Mouse (Mus musculus) mouse trophoblast stem cell (cell line): ENCODE results near the gene Tmco4.

Experiments
- in situ Hi-C, 2 experiments: fragments of 300-500 bp; cut with MseI, MboI; formaldehyde crosslinking; loops; 2 replicates in 1 of 2; 3 replicates in 1 of 2; pipeline ENCODE4 v1.15.1; 2025

The Tmco4 gene

DNA sequence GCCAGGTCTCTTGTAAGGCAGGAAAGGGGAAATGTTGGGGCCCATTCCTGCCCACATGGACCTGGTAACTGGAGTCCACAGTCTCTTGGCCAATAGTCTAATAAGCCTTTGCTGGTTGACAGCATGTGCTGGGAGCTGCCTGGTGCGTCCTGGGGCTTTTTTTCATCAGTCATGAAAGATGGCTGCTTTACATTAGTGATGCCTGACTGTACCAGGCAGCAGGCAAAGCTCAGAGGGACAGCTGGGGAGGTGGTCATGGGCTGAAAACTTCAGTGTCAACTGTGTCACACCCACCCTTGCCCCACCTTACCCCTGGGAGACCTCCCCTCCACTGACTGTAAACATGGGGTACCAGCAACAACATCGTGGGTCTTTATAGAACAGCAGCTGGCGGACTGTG is 83.1 kb downstream of the Tmco4 start:
- in situ Hi-C loops, result no loop called here

DNA sequence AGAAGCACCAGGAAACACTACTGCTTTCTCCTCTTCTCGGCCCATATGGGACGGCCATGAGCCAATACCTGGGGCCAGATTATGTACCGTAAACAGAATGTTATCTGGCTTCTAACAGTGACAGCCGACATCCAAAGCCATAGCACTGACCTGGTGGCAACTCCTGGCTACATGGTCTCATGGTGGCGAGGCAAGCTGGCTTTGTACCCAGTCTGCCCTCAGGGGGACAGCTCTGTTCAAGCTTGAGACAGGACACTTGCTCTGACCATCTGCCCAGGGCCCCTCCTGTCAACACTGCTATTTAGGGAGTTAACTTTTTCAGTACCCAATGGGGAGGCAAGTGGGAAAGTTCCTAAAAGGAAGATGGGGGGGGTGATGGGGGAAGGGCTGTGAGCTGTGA is 84.6 kb downstream of the Tmco4 start:
- in situ Hi-C loops, result no loop called here

DNA sequence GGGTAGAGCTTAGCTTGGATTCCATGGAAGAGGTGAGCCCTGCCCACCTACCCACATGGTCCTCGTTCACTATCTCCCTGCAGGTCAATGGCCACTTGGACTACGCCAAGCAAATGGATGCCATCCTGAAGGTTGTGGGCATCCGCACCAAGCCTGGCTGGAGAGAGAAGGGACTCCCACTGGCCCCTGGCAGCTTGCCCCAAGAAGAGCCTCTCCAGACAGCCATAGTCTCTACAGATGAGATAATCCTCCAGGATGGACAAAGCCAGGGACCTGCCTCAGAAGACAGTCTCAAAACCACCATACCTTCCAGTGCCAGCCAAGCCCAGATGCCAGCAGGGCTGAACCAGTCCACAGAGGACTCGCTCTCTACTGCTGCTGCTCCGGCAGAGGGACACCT is 85.3 kb downstream of the Tmco4 start:
- in situ Hi-C loops, result no loop called here

DNA sequence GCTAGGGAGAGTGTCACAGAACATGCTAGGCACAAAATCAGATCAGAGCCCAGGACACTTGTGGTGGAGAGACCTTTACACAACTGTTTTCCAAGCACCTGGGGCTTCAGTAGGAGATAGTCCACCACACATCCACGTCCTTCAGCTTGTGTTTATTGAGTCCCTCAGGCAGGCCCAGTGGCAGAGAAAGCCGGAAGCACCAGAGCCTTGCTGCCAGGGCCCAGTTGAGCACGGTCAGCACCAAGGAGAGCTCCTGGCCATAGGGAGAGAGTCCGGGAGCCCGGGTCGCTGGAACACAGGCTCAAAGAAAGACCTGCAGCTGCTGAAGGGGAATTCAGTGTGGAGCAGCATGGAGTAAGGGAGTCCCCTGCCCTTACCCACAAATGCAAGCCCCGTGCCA is 86.9 kb downstream of the Tmco4 start:
- in situ Hi-C loops, result no loop called here

DNA sequence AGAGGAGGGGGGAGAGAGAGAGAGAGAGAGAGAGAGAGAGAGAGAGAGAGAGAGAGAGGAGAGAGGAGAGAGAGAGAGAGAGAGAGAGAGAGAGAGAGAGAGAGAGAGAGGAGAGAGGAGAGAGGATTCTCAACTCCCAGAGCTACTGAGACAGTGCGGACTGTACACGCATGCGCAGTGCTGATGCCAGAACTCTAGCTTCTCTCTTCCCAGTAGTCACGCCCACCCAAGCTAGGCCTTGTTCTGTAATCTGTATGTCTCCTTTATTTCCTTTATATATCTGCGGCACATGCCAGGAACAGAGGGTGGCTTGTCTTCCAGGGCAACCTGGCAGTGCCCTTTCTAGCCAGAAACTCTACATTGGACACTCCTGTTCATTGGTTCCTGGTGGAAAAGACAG is 92.1 kb downstream of the Tmco4 start:
- in situ Hi-C loops, result loop anchor here in 1 of 2 experiments (5.0 kb wide), 1 partner anchor 143 kb away; no protein-coding TSS in a partner anchor

DNA sequence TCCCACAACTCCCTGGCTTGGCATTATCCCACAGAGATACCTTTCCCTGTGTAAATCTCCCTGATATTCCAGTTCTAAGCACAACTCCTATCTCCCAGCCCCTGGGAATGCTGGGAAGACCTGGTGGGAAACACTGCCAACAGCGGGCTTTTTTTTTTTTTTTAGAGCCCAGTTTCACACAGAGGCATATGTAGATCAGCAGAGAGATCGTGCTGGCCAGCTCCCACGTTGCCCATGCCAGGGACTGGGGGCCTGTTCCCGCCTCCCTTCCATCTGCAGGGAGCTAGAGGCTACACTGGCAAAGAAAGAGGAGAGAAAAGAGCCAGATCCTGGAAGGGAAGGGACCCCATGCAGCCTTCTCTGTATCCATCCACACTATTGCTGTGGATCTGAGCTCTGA is 95.6 kb downstream of the Tmco4 start:
- in situ Hi-C loops, result loop anchor here in 1 of 2 experiments (5.0 kb wide), 1 partner anchor 146 kb away; no protein-coding TSS in a partner anchor

DNA sequence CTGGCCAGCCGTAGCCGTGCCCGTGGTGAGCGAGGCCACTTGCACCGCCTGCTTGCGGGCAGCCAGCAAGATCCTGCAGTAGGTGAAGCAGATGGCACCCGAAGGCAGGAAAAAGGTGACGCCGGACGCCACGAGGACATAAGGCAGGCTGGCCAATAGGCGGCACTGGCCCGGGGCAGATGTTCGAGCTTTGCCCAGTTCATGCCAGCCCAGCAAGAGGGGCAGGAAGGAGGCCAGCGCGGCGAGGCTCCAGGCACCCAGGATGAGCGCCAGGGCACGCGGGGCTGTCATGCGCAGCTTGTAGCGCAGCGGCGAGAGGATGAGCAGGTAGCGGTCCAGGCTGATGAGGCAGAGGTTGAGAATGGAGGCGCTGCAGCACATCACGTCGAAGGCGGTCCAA is 101.4 kb downstream of the Tmco4 start:
- in situ Hi-C loops, result loop anchor here in 1 of 2 experiments (5.0 kb wide), 1 partner anchor 152 kb away; no protein-coding TSS in a partner anchor

DNA sequence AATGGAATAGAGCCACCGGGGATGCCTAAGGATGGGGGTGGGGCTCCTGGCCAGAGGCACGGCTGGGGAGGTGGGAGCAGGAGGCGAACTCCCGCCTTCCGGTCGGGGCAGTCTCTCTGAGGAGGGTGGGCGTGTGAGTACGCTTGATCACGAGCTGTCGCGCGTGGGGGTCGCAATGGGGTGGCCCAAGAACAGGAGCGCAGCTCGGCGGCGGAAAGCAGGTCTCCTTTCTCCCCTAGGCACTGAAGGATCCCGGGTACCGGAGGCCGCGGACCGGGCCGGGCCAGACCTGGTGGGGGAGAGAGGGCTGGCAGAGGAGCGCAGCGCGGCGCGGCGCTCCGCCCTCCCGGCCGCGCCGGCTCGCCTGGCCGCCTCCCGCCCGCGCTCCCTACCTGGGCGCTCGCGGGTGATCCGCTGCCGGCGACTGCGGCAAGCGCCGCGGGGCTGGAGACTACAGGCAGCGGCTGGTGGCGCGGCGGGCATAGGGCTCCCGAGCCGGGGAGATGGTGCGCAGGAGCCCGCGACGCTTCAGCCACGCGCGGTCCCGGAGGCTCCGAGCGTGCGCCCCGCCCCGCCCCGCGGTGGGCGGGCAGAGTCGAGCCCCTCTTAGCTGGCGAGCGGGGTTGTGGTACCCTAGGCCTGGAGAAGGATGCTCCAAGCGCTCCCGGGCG is 102.5 kb downstream of the Tmco4 start, which contains the start of gene Htr6:
Htr6 (minus strand) TSS at position 530 of the 671 bp plus-strand sequence.
- in situ Hi-C loops, result no loop called here

DNA sequence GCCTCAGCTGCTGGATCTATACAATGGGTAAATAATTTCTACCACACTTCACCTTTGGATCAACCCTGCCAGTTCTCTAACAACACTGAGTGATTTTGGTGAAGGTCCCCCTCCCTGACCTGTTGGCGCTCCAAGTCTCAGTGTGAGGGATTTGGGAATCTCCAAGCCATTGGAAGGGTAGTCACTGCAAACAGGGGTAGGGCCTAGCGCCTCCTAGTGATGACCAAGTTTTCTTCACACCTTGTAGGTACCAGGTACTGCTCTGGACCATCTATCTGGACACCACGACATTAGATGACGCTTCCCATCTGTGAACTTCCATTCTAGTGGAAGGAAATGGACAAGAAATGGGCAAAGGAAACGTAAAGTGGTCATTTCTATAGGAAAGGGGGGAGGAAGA is 103.2 kb downstream of the Tmco4 start:
- in situ Hi-C loops, result no loop called here

DNA sequence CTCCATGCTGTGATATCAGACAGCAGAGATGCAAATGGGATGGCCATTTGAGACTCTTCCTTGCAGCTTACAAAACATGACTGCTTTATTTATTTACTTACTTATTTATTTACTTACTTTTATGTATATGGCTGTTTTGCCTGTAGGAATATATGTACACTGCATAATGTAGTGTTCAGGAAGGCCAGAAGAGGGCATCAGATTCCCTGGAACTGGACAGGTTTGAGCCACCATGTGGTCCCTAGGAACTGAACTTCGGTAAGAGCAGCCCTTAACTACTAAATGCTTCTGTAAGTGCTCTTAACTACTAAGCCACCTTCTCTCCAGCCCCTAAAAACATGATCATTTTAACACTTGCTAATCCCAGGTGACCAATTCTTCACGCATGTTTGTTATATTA is 105.6 kb downstream of the Tmco4 start:
- in situ Hi-C loops, result no loop called here

DNA sequence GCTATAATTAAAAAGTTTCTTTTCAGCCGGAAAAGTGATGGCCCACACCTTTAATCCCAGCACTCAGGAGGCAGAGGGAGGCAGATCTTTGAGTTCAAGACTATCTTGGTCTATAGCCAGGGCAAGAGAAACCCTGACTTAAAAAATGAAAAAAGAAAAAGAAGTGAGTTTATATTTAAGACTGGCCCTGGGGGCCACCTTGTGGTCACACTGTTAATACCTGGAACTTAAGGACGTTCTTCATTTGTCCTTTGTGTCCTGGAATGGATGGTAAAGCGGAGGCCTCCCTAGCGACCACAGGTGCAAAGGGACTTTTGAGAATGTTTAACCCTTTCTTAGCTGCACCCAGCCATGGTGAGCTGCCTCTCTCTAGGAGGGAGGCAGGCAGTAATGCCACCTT is 106.0 kb downstream of the Tmco4 start:
- in situ Hi-C loops, result no loop called here

DNA sequence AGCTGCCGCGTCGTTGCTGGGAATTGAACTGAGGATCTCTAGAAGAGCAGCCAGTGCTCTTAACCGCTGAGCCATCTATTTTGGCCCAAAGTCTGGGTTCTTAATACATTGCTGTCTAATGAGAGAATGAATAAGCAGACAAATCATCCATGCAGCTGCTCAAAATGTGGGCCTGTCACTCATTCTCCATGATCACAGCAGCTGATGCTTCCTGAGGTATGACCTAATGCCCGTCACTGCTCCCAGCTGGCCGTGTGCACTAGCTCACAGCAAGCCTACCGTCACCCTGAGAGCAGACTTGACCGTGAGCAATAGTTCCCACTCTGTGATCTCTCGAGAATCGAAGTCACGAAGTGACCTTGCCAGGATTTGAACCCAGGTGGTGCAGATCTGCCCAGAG is 106.8 kb downstream of the Tmco4 start:
- in situ Hi-C loops, result no loop called here

DNA sequence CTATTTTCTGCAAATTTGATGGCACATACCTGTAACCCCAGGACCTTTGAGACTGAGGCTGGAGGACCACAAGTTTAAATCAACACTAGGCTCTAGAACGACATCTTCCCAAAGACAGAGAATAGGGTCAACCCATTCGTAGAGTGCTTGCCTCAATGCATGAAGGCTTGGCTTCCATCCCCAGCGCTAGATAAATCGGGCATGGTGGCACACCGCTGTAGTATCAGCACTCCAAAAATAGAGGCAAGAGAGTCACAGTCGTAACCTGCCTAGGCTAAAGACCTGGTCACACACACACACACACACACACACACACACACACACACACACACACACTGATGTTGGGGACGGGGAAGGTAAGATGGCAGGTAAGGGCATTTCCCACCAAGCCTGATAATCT is 107.6 kb downstream of the Tmco4 start:
- in situ Hi-C loops, result no loop called here

DNA sequence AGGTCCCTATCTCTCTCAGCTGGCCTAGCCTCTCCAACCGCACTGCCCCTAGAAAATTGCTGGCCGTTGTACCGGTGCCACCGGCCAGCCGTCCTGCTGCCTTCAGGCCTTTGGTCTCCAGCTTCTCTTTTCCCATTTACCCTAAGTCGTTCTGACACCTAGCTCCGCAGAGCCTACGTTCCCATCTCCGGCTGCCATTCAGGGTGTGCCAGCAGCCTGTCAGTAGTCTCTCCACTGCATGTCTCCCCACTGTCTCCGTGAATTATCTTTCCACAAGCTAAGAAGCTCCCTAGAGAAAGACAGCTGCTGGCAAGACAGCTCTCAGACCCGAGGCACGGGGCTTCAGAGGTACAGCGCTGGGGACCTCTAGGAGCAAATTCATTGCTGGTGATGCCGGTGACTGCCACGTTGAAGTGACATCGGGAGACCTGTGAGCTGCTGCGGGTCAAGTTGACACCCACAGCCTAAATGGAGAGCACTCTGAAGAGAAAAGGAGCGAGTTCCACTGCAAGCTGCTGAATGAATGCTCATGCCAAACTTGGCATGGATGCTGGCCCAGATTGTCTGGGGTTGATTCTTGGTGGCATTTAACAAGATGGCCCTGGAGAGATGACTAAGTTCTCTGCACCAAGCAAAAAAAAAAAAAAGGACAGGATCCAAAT is 108.7 kb downstream of the Tmco4 start:
- in situ Hi-C loops, result no loop called here

DNA sequence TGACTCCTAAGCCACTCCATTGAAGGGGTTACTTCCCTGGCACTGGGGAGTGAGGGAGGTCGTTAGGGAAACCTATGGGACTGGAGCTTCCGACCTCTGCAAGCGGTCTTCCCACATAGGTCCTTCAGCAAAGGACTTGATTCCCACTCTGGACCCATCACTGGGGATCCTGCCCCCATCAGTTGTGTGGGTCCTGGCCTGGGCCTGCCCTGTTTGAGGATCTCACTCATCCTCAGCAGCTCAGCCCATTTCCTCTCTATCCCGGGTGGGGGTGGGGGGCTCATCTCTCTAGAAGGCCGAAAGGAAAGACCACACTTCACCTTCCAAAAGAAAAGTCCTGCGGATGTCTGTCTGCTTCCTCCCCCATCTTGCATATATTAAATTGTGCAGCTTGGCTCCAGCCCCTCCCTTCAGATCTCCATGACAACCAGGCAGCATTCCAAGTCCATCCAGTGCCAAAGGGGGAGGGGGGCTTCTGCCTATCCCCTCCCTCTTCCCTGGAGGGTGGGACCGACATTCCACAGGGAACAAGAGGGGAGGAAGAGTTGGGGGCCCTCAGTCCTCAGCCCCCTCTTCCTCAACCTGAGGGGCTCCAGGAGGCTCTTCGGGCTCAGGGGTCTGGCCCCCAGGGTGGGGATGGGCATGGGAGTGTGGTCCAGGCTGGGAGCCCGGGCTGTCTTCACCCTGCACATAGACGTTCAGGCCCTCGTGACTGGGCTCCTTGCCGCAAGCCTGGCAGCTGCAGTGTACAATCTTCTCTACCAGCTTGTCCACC is 110.3 kb downstream of the Tmco4 start:
- in situ Hi-C loops, result no loop called here

DNA sequence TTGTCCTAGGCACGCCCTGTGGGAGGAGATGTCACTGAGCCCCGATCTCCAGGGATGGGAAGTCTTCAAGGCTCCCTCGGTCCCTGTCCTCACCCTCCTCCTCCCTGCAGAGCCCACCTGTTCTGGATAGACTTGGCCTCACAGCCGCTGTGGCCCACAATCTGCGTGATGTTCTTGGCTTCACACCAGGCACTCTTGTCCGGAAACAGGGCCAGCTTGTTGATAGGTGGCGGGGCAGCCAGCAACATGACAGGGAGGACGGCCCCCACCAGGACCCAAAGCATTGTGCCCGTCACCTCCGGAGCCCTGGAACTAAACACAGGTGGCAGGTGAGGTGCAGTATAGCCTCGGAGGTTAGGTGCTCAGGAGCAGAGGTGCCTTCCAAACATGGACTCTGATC is 112.6 kb downstream of the Tmco4 start:
- in situ Hi-C loops, result no loop called here

DNA sequence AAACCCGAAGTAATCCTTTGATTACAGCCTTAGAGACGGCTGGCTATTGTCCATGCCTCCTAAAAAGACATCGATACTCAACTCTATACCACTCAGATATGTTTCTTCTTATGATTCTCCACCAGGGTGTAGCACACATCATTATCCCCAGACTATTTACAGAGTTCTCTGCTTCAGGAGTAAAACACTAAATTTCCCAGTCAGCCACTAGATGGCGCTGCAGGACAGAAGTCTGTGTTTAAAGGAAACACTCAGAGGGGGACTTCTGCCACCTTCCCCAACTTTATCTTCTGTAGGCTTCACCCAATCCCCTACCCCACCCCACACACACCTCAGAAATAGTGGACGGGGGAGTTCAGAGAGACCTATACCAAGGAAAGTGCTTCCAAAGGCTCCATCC is 113.3 kb downstream of the Tmco4 start:
- in situ Hi-C loops, result no loop called here

DNA sequence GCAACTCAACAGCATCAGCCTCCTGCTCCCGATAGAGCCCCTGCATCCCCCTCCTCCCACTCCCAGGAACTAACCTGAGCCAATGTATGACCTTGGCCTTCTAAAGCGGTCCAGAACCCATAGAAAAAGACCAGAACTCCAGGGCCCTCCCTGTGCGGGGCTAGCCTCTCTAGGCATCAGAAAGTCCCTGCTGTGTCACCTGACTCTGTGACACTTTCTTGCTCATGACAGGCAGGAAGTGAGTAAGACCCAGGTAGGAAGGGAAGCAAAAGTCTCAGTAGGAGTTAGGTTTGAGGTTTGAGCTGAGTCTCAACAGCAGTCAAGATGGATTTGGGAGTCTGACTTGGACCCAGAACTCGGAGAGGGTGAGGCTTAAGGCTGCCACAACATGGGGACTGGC is 114.3 kb downstream of the Tmco4 start:
- in situ Hi-C loops, result no loop called here

DNA sequence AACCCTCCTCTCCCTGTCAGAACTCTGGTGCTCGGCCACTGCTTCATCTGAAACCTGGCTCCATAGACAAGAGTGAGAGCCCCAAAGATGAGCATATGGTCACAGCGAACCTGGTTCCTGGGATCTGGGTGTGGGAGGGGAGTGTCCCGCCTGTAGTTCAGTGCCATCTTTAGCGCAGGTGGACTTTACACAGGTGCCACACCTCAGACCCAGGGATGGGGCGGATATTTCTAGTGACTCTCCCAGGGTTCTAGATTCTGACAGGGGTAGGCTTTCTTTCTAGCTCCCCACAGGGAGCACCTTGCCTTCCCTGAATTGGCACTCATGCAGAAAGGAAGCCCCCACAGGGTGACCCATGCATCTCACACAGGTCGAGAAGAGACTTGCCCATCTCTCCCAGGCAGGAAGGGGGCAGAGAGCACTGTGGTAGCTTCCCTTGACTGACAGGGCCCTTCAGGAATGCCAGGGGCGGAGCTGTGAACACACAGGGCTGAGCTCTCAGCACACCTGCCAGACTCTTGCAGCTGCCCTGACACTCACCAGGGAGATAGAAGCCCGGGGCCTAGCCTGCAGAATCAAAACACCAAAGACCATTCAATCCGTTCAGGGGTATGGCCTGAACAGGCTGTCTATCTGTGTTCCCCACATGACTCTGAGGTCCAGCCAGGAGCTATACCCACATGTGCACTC is 116.4 kb downstream of the Tmco4 start:
- in situ Hi-C loops, result no loop called here

DNA sequence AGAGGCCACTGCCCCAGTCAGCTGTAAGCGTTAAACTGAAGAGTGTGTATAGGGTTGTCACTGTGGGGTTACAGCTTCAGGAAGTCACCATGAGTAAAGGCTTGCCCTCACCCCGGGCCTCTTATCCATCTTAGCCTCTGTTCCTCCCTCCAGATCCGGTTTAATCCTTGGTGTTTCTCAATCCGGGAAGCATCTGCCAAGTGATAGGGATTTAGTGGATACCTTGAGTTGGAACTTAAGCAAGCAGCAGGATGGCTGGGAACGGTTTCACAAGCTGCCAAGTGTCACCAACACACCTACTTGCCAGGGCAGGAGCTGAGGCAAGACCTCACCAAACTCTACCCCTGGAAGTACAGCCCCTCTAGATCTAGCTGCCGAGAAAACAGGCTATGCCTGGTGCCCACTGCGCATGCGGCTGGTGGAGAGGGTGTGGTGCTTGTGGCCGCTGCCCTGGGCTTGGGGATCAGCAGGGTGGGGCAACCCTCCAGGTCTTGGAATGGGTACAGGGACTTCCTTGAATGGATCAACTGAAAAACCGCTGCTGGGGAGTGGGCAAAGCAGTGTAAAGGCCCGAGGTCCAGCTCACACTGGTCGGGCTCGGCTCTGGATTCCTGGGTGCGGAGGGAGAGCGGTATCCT is 117.7 kb downstream of the Tmco4 start:
- in situ Hi-C loops, result no loop called here

DNA sequence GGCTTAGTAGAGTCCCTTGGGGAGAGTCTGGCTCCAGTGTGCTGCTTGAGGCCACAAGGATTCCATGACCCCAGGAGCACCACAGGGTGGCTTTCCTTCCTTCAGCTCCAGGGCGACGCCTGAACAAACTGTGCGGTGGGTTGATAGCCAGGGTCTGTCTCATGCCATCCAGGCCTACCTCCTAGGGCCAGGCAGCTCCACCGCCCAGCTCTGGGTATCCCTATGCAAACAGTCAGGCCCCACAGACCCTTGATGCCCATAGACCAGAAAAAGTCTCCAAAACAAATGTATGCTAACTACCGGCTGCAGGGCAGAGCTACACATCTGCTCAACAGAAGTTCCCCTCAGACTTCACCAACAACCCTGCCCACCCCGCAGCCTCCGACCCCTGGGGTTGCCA is 118.4 kb downstream of the Tmco4 start:
- in situ Hi-C loops, result no loop called here
